Mouse (Mus musculus): Measurements from ENCODE around the gene Wdfy4. TPM values are rescaled to one million over a fixed set of nuclear protein-coding genes. Genes with fewer than 3 reads are reported as not detected.

Gene Wdfy4
- polyA plus RNA-seq, 1 experiment: 19.4 TPM

DNA sequence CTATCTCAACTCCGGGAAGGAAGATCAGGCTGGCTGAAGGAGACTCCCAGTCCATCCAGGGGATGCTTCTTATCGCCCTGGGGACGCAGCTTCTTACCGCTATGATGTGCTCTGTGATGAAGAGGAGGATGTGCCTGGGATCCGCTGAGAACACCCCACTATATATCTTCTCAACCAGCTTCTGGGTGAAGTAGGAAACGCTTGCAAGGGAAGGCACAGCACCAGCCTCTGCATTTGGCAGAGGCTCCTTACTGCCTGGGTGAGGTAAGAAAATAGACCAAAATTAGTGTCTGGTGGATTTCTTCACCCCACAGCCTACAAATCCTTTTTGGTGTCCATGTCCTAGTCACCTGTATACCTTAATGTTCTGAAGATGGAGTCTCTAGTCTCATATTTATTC is 107.2 kb downstream of the Wdfy4 start:
- no peak for TF ChIP-seq POLR2A (IDR thresholded peaks at IDR 0.05; ENCODE audit: control insufficient read depth, extremely low read depth, insufficient read depth, low read length, poor library complexity)
- no peak for TF ChIP-seq CTCF (IDR thresholded peaks at IDR 0.05; ENCODE audit: borderline replicate concordance, control insufficient read depth, extremely low read depth, insufficient read depth, low read length, poor library complexity)
- no peaks in the 10 kb centered on the region for H3K4me1 ChIP-seq (replicated peaks; ENCODE audit: control insufficient read depth, insufficient read depth, low read length)
- no peak for DNase-seq
- no peak overlapping the region for H3K4me3 ChIP-seq (ENCODE audit: control insufficient read depth, insufficient read depth, low read length)
- WGBS: 98% methylated on average over 6 of the region's 6 CpGs
- H3K27me3 ChIP-seq (ENCODE audit: control insufficient read depth, insufficient read depth, low read length): no peaks in the 10 kb centered on the region
- no peak overlapping the region for H3K27ac ChIP-seq (ENCODE audit: control insufficient read depth, insufficient read depth, low read length)
- H3K36me3 ChIP-seq (ENCODE audit: control insufficient read depth, insufficient read depth, low read length): no peaks in the 10 kb centered on the region

DNA sequence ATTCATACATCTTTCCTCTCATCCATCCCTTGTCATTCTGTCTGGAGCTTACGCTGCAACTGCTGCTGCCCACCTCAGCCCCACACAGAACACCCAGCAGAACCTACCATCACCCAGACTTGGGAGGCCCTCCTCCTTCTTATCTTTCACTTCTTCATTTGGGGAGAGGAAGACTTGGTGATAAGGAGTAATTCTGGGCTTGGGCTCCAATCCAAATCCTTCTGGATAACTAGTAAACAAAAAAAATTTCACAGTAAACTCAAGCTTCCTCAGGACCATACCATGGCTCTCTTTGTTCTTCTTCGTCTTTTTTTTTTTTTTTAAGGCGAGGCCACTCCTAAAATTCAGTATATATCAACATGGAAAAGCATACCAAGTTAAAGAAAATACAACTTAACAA is 112.0 kb downstream of the Wdfy4 start:
- no peak for DNase-seq
- 98% methylated on average over 3 of the region's 3 CpGs for WGBS
- no peak overlapping the region for H3K27ac ChIP-seq (ENCODE audit: control insufficient read depth, insufficient read depth, low read length)
- no peaks in the 10 kb centered on the region for H3K4me1 ChIP-seq (replicated peaks; ENCODE audit: control insufficient read depth, insufficient read depth, low read length)
- no peak overlapping the region for H3K4me3 ChIP-seq (ENCODE audit: control insufficient read depth, insufficient read depth, low read length)
- no peaks in the 10 kb centered on the region for H3K36me3 ChIP-seq (ENCODE audit: control insufficient read depth, insufficient read depth, low read length)
- H3K27me3 ChIP-seq (ENCODE audit: control insufficient read depth, insufficient read depth, low read length): no peaks in the 10 kb centered on the region
- no peak for TF ChIP-seq CTCF (IDR thresholded peaks at IDR 0.05; ENCODE audit: borderline replicate concordance, control insufficient read depth, extremely low read depth, insufficient read depth, low read length, poor library complexity)
- no peak for TF ChIP-seq POLR2A (IDR thresholded peaks at IDR 0.05; ENCODE audit: control insufficient read depth, extremely low read depth, insufficient read depth, low read length, poor library complexity)

DNA sequence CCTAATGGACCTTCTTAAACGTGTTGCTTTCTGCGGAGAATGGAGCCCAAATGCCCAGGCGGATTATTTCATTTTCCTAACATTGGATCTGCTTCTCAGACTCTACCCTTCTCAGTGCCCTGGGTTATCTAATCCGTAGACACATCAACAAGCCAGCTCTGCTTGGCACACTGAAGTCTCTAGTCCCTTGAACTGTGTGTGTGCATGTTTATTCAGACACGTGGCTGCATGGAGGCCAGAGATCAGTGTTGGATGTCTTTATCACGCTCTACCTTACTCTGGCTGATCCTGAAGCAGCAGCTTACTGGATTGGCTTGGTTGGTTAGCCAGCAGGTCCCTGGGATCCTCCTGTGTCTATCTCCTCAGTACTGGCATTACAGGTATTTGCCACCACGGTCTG is 113.0 kb downstream of the Wdfy4 start:
- H3K36me3 ChIP-seq (ENCODE audit: control insufficient read depth, insufficient read depth, low read length): no peaks in the 10 kb centered on the region
- H3K27me3 ChIP-seq (ENCODE audit: control insufficient read depth, insufficient read depth, low read length): no peaks in the 10 kb centered on the region
- no peak for TF ChIP-seq CTCF (IDR thresholded peaks at IDR 0.05; ENCODE audit: borderline replicate concordance, control insufficient read depth, extremely low read depth, insufficient read depth, low read length, poor library complexity)
- no peak for TF ChIP-seq POLR2A (IDR thresholded peaks at IDR 0.05; ENCODE audit: control insufficient read depth, extremely low read depth, insufficient read depth, low read length, poor library complexity)
- no peaks in the 10 kb centered on the region for H3K4me1 ChIP-seq (replicated peaks; ENCODE audit: control insufficient read depth, insufficient read depth, low read length)
- DNase-seq: no peak
- H3K4me3 ChIP-seq (ENCODE audit: control insufficient read depth, insufficient read depth, low read length): no peak overlapping the region
- 94% methylated on average over 7 of the region's 7 CpGs for WGBS
- no peak overlapping the region for H3K27ac ChIP-seq (ENCODE audit: control insufficient read depth, insufficient read depth, low read length)

DNA sequence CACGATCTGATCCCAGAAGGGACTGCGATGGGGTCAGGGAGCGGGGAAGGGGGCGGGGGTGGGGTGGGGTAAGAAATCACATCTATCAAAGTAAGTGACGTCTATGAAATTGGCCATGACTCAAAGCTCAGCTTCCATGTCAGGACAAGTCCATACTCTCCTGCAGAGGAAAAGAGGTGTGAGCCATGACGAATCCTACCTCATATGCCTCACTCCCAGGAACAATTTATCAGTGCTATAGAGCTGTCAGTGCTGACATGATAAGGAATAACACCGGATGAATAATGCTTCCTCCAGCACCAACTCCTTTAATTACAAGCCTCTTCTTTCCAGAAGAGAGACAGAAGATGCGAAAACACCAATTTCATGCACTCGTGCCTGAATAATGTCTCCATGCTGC is 117.6 kb downstream of the Wdfy4 start:
- H3K36me3 ChIP-seq (ENCODE audit: control insufficient read depth, insufficient read depth, low read length): no peaks in the 10 kb centered on the region
- no peaks in the 10 kb centered on the region for H3K27me3 ChIP-seq (ENCODE audit: control insufficient read depth, insufficient read depth, low read length)
- no peaks in the 10 kb centered on the region for H3K4me1 ChIP-seq (replicated peaks; ENCODE audit: control insufficient read depth, insufficient read depth, low read length)
- no peak overlapping the region for H3K27ac ChIP-seq (ENCODE audit: control insufficient read depth, insufficient read depth, low read length)
- TF ChIP-seq POLR2A (IDR thresholded peaks at IDR 0.05; ENCODE audit: control insufficient read depth, extremely low read depth, insufficient read depth, low read length, poor library complexity) (no peak), CTCF (IDR thresholded peaks at IDR 0.05; ENCODE audit: borderline replicate concordance, control insufficient read depth, extremely low read depth, insufficient read depth, low read length, poor library complexity) (no peak)
- DNase-seq: no peak
- WGBS: 90% methylated on average over 9 of the region's 9 CpGs
- H3K4me3 ChIP-seq (ENCODE audit: control insufficient read depth, insufficient read depth, low read length): no peak overlapping the region

GRCm38 (mm10) chr14:33062996-33063395 is 122.3 kb downstream of the Wdfy4 start:
- TF ChIP-seq POLR2A (IDR thresholded peaks at IDR 0.05; ENCODE audit: control insufficient read depth, extremely low read depth, insufficient read depth, low read length, poor library complexity) (no peak), CTCF (IDR thresholded peaks at IDR 0.05; ENCODE audit: borderline replicate concordance, control insufficient read depth, extremely low read depth, insufficient read depth, low read length, poor library complexity) (no peak)
- Histone ChIP-seq H3K27me3 (ENCODE audit: control insufficient read depth, insufficient read depth, low read length) (no peaks in the 10 kb centered on the region), H3K36me3 (ENCODE audit: control insufficient read depth, insufficient read depth, low read length) (no peaks in the 10 kb centered on the region), H3K4me1 (replicated peaks; ENCODE audit: control insufficient read depth, insufficient read depth, low read length) (no peaks in the 10 kb centered on the region), H3K27ac (ENCODE audit: control insufficient read depth, insufficient read depth, low read length) (no peak overlapping the region), H3K4me3 (ENCODE audit: control insufficient read depth, insufficient read depth, low read length) (no peak overlapping the region)
- WGBS: 97% methylated on average over 5 of the region's 5 CpGs
- no peak for DNase-seq

GRCm38 (mm10) chr14:33058881-33059660 is 126.2 kb downstream of the Wdfy4 start:
- H3K36me3 ChIP-seq (ENCODE audit: control insufficient read depth, insufficient read depth, low read length): no peaks in the 10 kb centered on the region
- no peaks in the 10 kb centered on the region for H3K4me1 ChIP-seq (replicated peaks; ENCODE audit: control insufficient read depth, insufficient read depth, low read length)
- TF ChIP-seq CTCF (IDR thresholded peaks at IDR 0.05; ENCODE audit: borderline replicate concordance, control insufficient read depth, extremely low read depth, insufficient read depth, low read length, poor library complexity) (no peak), POLR2A (IDR thresholded peaks at IDR 0.05; ENCODE audit: control insufficient read depth, extremely low read depth, insufficient read depth, low read length, poor library complexity) (no peak)
- H3K4me3 ChIP-seq (ENCODE audit: control insufficient read depth, insufficient read depth, low read length): no peak overlapping the region
- H3K27ac ChIP-seq (ENCODE audit: control insufficient read depth, insufficient read depth, low read length): no peak overlapping the region
- WGBS: 95% methylated on average over 7 of the region's 7 CpGs
- no peak for DNase-seq
- H3K27me3 ChIP-seq (ENCODE audit: control insufficient read depth, insufficient read depth, low read length): no peaks in the 10 kb centered on the region

Measured in thymus, adult 2 months (tissue).